Mouse (Mus musculus): ENCODE measurements around the gene Ptger1. TPM values are rescaled to one million over a fixed set of nuclear protein-coding genes. Genes with fewer than 3 reads are reported as not detected.
A peak's percentile ranks its signal among the peaks of the same experiment; 100 is the strongest.

Gene Ptger1
- 0.95 and 1.00 TPM in 2 replicates for polyA plus RNA-seq (2015; fragmentation: Nextera tagmentation; extraction: Ambion mirVana)

DNA sequence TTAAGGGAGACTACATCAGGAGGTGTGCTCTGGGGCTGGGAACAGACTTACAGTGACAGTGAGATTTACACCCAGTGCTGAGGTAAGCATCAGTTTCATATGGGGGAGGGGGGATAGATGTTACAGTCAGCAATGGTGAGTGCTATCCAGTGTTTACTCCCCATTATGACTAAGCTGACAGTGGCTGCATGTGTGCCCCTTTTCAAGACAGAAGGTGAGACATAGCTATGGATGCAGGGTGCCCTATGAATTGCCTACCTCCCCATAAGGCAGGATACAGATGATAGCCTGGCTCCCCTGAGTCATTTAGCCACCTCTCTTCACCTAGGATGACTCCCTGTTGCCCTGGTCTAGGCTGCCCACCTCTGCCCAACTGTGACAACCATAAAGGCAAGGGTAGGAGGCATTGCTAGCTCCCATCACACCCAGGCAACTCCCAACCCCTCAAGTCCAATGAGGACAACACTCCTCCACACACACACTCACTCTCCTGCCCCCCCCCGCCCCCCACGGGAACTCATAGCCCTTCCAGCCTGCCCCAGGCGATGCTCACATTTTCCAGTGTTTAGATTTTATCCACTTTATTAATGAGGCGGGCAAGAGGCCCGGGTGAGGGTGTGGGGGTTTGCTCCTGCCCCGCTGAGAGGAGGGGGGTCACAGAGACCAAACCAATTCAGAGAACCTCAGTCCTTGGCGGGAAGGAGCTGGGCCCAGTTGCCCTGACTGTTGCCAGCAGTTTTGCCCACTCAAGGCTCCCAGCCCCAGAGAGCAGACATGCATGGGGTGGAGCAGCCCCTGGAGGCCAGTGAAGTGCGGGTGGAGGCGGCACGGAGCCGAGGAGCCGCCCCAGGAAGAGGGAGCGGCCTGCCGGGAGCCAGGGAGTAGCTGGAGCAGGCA lies at the start of gene Ptger1:
TSS of gene Ptger1 (plus strand) at position 710 of the 897 bp plus-strand sequence.
- no peak within 1 kb of the TSS for H3K27ac ChIP-seq (replicated peaks)
- H3K27me3 ChIP-seq (replicated peaks): no peaks in the 10 kb centered on the region
- no peak within 1 kb of the TSS for H3K4me3 ChIP-seq (replicated peaks)
- peaks cover 22% of the 10 kb centered on the region for H3K36me3 ChIP-seq
- H3K4me2 ChIP-seq: no peak within 1 kb of the TSS
- WGBS: 40% methylated on average over 14 of the region's 14 CpGs
- no peak for ATAC-seq (ENCODE audit: low FRiP score)
- no peaks in the 10 kb centered on the region for H3K9me3 ChIP-seq (replicated peaks)
- H3K4me1 ChIP-seq: peaks cover 56% of the 10 kb centered on the region
- H3K9ac ChIP-seq (replicated peaks): no peak within 1 kb of the TSS

DNA sequence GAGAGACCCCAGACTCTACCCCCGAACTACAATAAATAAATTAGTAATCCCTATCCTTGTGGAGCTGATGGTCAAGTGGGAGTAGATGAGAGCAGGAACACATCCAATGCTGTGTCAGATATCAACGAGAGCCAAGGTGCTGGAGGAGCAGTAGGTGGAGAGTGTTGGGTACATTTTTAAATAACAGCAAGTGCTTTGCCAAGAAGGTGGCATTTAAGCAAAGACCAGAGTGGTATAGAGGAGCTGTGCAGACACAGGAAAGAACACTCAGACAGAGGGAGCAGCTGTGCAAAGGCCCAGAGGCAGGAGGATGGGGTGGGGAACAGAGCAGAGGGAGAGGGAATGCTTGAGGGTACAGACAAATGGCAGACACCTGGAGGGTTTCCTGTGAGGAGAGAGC lies 49.4 kb upstream of the Ptger1 start:
- Histone ChIP-seq H3K9me3 (replicated peaks) (no peaks in the 10 kb centered on the region), H3K36me3 (peaks cover 22% of the 10 kb centered on the region), H3K4me1 (0 out of 2 replicates have a peak, but pooled peaks cover 5% of the 10 kb centered on the region), H3K4me3 (replicated peaks) (no peak overlapping the region), H3K9ac (replicated peaks) (no peak overlapping the region), H3K27me3 (replicated peaks) (no peaks in the 10 kb centered on the region), H3K4me2 (no peak overlapping the region), H3K27ac (replicated peaks) (no peak overlapping the region)
- 94% methylated on average over 2 of the region's 2 CpGs for WGBS
- no peak for ATAC-seq (ENCODE audit: low FRiP score)

DNA sequence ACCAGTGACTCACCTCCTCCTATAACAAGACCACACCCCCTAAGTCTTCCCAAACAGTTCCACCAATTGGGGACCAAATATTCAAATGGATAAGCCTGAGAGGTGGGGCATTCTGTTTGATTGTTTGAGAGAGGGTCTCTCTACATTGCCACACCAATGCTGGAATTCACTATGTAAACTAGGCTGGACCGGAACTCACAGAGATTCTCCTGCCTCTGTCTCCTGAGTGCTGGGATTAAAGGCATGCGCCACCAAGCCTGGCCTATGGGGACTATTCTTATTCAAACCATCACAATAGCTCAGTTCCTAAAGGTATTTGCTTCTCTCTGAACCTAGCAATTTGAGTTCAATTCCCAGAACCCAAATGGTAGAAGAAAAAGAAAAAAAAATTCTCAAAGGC lies 47.9 kb upstream of the Ptger1 start:
- no peak overlapping the region for H3K4me2 ChIP-seq
- H3K36me3 ChIP-seq: peaks cover 9% of the 10 kb centered on the region; the same call in 1 of the 2 replicates
- H3K4me1 ChIP-seq: 0 out of 2 replicates have a peak, but pooled peaks cover 9% of the 10 kb centered on the region
- no peak overlapping the region for H3K9ac ChIP-seq (replicated peaks)
- WGBS: 97% methylated on average over 2 of the region's 2 CpGs
- no peak overlapping the region for H3K27ac ChIP-seq (replicated peaks)
- ATAC-seq (ENCODE audit: low FRiP score): no peak
- no peaks in the 10 kb centered on the region for H3K27me3 ChIP-seq (replicated peaks)
- no peaks in the 10 kb centered on the region for H3K9me3 ChIP-seq (replicated peaks)
- no peak overlapping the region for H3K4me3 ChIP-seq (replicated peaks)

GRCm38 (mm10) chr8:83619568-83620285 lies 46.8 kb upstream of the Ptger1 start:
- Histone ChIP-seq H3K27ac (replicated peaks) (no peak overlapping the region), H3K9me3 (replicated peaks) (no peaks in the 10 kb centered on the region), H3K4me3 (replicated peaks) (no peak overlapping the region), H3K27me3 (replicated peaks) (no peaks in the 10 kb centered on the region), H3K36me3 (no peaks in the 10 kb centered on the region), H3K9ac (replicated peaks) (no peak overlapping the region), H3K4me1 (0 out of 2 replicates have a peak, but pooled peaks cover 9% of the 10 kb centered on the region), H3K4me2 (no peak overlapping the region)
- ATAC-seq (ENCODE audit: low FRiP score): no peak
- WGBS: 91% methylated on average over 9 of the region's 9 CpGs

DNA sequence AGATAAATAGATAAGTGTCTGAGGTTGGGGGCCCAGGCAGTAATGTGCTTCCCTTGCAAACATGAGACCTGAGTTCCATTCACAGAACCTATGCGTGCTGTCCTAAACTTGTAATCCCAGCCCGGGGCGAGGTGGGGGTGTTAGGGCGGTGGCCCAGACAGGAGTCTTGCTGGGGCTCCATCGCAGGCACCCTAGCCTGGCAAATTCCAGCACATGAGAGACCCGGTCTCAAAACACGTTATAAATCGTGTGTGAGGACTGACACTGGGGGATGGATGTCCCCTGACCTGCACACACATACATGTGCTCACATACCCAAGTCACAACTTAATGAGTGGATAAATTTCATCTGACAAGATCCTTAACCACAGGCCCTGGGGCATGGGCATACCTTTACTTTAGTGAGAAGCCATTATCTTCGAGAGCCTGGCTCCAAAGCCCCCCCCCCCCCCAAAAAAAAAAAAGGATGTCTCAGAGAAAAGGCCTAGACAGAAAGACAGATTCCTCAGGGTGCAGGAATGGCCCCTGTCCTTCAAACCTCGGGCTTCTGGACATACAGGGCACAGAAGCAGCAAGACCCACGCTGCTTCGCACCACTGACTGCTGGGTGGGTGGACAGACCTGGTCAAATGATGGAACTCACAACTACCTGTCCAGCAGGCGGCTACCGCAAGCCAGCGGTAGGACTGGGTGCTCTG lies 44.6 kb upstream of the Ptger1 start:
- Histone ChIP-seq H3K27ac (replicated peaks) (peak overlapping the region; percentile 62), H3K9me3 (replicated peaks) (no peaks in the 10 kb centered on the region), H3K4me1 (0 out of 2 replicates have a peak, but pooled peaks cover 9% of the 10 kb centered on the region), H3K4me3 (replicated peaks) (peak overlapping the region; percentile 41), H3K36me3 (no peaks in the 10 kb centered on the region), H3K9ac (replicated peaks) (peak overlapping the region; percentile 66), H3K27me3 (replicated peaks) (no peaks in the 10 kb centered on the region), H3K4me2 (peak overlapping the region; percentile 73)
- WGBS: 60% methylated on average over 15 of the region's 15 CpGs
- ATAC-seq (ENCODE audit: low FRiP score): peak; percentile 68

GRCm38 (mm10) chr8:83622389-83622989 lies 44.0 kb upstream of the Ptger1 start:
- 11% methylated on average over 23 of the region's 23 CpGs for WGBS
- 0 out of 2 replicates have a peak, but pooled peaks cover 9% of the 10 kb centered on the region for H3K4me1 ChIP-seq
- H3K27ac ChIP-seq (replicated peaks): peak overlapping the region; percentile 62
- ATAC-seq (ENCODE audit: low FRiP score): peak; percentile 95
- H3K9me3 ChIP-seq (replicated peaks): no peaks in the 10 kb centered on the region
- peak overlapping the region; percentile 41 for H3K4me3 ChIP-seq (replicated peaks)
- peak overlapping the region; percentile 73 for H3K4me2 ChIP-seq
- H3K36me3 ChIP-seq: no peaks in the 10 kb centered on the region
- peak overlapping the region; percentile 66 for H3K9ac ChIP-seq (replicated peaks)
- H3K27me3 ChIP-seq (replicated peaks): no peaks in the 10 kb centered on the region

- no peak overlapping the region for H3K4me2 ChIP-seq
- no peak overlapping the region for H3K4me3 ChIP-seq (replicated peaks)
- 90% methylated on average over 7 of the region's 7 CpGs for WGBS
- 0 out of 2 replicates have a peak, but pooled peaks cover 9% of the 10 kb centered on the region for H3K4me1 ChIP-seq
- no peak overlapping the region for H3K9ac ChIP-seq (replicated peaks)
- no peaks in the 10 kb centered on the region for H3K27me3 ChIP-seq (replicated peaks)
- ATAC-seq (ENCODE audit: low FRiP score): no peak
- H3K27ac ChIP-seq (replicated peaks): no peak overlapping the region
- no peaks in the 10 kb centered on the region for H3K9me3 ChIP-seq (replicated peaks)
- H3K36me3 ChIP-seq: no peaks in the 10 kb centered on the region
Measured at GRCm38 (mm10) chr8:83623549-83623948, 42.9 kb upstream of the Ptger1 start.

GRCm38 (mm10) chr8:83624739-83625138 lies 41.7 kb upstream of the Ptger1 start:
- Histone ChIP-seq H3K4me3 (replicated peaks) (no peak overlapping the region), H3K4me2 (no peak overlapping the region), H3K27ac (replicated peaks) (no peak overlapping the region), H3K27me3 (replicated peaks) (no peaks in the 10 kb centered on the region), H3K9me3 (replicated peaks) (no peaks in the 10 kb centered on the region), H3K9ac (replicated peaks) (no peak overlapping the region), H3K36me3 (no peaks in the 10 kb centered on the region), H3K4me1 (0 out of 2 replicates have a peak, but pooled peaks cover 9% of the 10 kb centered on the region)
- ATAC-seq (ENCODE audit: low FRiP score): no peak
- 37% methylated on average over 3 of the region's 3 CpGs for WGBS

- H3K4me3 ChIP-seq (replicated peaks): no peak overlapping the region
- H3K36me3 ChIP-seq: no peaks in the 10 kb centered on the region
- H3K27ac ChIP-seq (replicated peaks): no peak overlapping the region
- H3K9ac ChIP-seq (replicated peaks): no peak overlapping the region
- no peak overlapping the region for H3K4me2 ChIP-seq
- H3K9me3 ChIP-seq (replicated peaks): no peaks in the 10 kb centered on the region
- 91% methylated on average over 6 of the region's 6 CpGs for WGBS
- no peak for ATAC-seq (ENCODE audit: low FRiP score)
- H3K4me1 ChIP-seq: 0 out of 2 replicates have a peak, but pooled peaks cover 9% of the 10 kb centered on the region
- no peaks in the 10 kb centered on the region for H3K27me3 ChIP-seq (replicated peaks)
Measured at GRCm38 (mm10) chr8:83625676-83626299, 40.7 kb upstream of the Ptger1 start.

- Histone ChIP-seq H3K36me3 (no peaks in the 10 kb centered on the region), H3K4me1 (no peaks in the 10 kb centered on the region), H3K27ac (replicated peaks) (no peak overlapping the region), H3K9me3 (replicated peaks) (no peaks in the 10 kb centered on the region), H3K4me3 (replicated peaks) (no peak overlapping the region), H3K9ac (replicated peaks) (no peak overlapping the region), H3K4me2 (no peak overlapping the region), H3K27me3 (replicated peaks) (no peaks in the 10 kb centered on the region)
- 90% methylated on average over 7 of the region's 7 CpGs for WGBS
- ATAC-seq (ENCODE audit: low FRiP score): no peak
Measured at GRCm38 (mm10) chr8:83632083-83632707, 34.3 kb upstream of the Ptger1 start.

Data from neural tube, embryonic 15.5 days (tissue).